Mouse (Mus musculus): ENCODE results near the gene Ginm1.

Ginm1 gene

GRCm38 (mm10) chr10:7725751-7726500 lies 66.7 kb downstream of the Ginm1 start, which contains the start of gene Katna1:
Gene Katna1, plus strand, starts transcription at chr10:7726000.
- in situ Hi-C loops (cut with MboI, MseI) = no loop called here
